Mouse (Mus musculus): ENCODE measurements around the gene Neurl3. TPM values are rescaled to one million over a fixed set of nuclear protein-coding genes. Genes with fewer than 3 reads are reported as not detected.

The Neurl3 gene
- polyA plus RNA-seq, 1 experiment from 2014 or later, result 0.34 TPM

DNA sequence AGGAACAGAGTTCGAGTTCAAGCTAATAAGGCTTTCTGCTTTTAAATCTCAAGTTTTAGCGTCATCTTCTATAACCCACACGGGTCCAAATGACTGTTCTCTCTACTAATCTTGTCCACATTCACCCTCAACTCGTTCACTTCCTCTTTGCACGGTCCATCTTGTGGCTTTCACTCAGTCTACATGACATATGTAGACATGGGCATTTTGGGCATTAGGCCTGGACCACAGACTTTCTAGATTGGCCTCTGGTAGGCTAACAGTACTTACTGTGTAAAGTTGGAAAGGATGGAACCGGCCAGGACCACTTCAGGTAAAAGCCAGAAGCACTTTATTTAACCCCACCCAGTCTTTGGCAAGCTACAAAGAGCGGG, 32.6 kb upstream of the Neurl3 start:
- Histone ChIP-seq H3K9me3 (no peaks in the 10 kb centered on the region), H3K4me3 (replicated peaks) (no peak overlapping the region), H3K27ac (no peak overlapping the region), H3K4me1 (peaks cover 24% of the 10 kb centered on the region), H3K27me3 (peaks cover 46% of the 10 kb centered on the region), H3K4me2 (no peak overlapping the region), H3K9ac (no peak overlapping the region), H3K36me3 (replicated peaks) (no peaks in the 10 kb centered on the region)
- WGBS, result 69% methylated on average over 7 of the region's 7 CpGs
- peak; percentile 24 for ATAC-seq (ENCODE audit: low FRiP score)

DNA sequence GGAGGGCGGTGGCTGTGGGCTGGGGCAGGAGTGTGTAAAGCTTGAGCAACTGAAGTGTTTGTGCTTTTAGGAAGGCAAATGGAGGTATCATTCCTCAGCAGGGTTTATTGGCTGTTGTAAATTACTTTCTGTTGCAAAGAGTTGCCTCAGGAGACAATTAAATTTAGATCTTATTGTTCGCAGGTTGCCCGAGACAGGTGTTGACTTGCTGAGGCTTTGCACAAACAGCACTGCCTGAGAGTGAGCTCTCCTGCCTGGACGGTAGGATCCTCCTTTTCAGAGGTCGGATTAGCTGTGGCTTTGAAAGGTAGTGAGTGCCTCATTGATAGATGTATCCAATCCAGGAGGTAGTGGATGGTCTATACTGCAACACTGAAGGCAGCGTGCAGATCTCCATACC, 31.6 kb upstream of the Neurl3 start:
- no peak overlapping the region for H3K27ac ChIP-seq
- H3K9ac ChIP-seq, result no peak overlapping the region
- no peaks in the 10 kb centered on the region for H3K36me3 ChIP-seq (replicated peaks)
- H3K9me3 ChIP-seq, result no peaks in the 10 kb centered on the region
- no peak overlapping the region for H3K4me3 ChIP-seq (replicated peaks)
- 77% methylated on average over 6 of the region's 6 CpGs for WGBS
- H3K27me3 ChIP-seq, result peaks cover 56% of the 10 kb centered on the region
- peaks cover 24% of the 10 kb centered on the region for H3K4me1 ChIP-seq
- no peak overlapping the region for H3K4me2 ChIP-seq
- no peak for ATAC-seq (ENCODE audit: low FRiP score)

DNA sequence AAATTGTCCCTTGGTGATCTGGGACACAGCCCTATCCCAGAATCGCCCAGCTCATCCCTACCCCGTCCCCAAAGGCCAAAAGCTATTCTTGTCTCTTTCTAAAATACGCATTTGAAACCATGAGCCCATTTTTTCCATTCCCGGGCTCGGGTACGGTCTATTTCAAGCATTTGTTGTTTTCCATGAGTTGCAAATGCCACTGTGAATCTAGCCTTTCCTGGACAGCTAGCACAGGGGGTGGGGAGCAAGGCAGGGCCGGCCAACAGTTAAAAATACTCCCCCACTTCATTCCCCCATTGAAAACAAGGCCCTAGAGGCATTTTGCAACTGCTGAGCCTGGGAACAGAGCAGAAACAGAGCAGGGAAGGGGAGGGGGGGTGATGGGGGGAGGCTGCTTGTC, 30.3 kb upstream of the Neurl3 start:
- peaks cover 57% of the 10 kb centered on the region for H3K27me3 ChIP-seq
- 79% methylated on average over 7 of the region's 7 CpGs for WGBS

DNA sequence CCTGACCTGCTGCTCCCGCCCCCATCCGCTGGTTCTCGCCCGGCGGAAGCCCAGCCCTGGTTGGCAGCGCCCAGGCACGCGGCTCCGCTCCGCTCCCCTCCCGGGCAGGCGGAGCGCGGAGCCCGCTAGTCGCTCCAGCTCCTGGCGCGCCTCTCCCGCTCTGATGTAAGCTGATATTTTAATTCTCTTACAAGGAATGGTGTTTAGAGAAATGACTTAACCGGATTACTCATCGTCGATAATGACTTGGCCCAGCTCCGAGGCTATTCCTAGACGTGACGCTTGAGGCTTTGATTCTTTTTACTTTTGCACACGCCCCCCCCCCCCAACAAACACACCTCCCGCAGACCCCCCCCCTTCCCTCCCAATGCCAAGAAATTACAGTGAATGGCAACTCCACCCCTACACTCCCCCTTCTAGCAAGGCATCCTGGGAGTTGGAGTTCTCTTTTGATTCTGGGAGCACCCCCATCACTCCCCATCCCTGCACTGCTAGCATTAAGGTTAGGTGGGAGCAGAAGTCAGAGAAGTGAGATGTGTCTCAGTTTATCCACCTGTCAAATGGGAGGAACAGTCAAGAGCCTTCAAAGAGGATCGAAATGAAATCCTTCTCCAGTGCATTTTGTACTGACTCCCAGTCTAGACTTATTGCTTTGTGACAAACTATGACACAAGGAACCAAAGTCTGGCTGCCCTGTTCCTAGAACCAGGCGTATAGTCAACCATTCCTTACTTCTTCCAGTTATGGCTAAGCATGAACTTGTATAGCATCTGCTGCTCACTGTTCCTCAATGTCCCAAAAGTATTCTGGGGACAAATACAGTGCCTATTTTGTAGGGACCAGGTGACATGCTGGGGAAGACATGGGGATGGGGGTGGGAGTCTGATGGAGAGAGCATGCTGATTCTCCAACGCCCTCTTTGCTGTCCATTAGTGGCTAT, 29.2 kb upstream of the Neurl3 start:
- no peaks in the 10 kb centered on the region for H3K9me3 ChIP-seq
- peaks cover 11% of the 10 kb centered on the region for H3K4me1 ChIP-seq
- H3K27me3 ChIP-seq, result peaks cover 55% of the 10 kb centered on the region
- no peaks in the 10 kb centered on the region for H3K36me3 ChIP-seq (replicated peaks)
- 9% methylated on average over 30 of the region's 30 CpGs for WGBS
- peak overlapping the region; percentile 47 for H3K9ac ChIP-seq
- peak overlapping the region; percentile 65 for H3K4me2 ChIP-seq
- H3K27ac ChIP-seq, result 0 out of 2 replicates have a peak overlapping the region, but pooled peaks have one; percentile 20
- H3K4me3 ChIP-seq (replicated peaks), result peak overlapping the region; percentile 35
- peak; percentile 28; the same call in 1 of the 2 replicates for ATAC-seq (ENCODE audit: low FRiP score)

More for the DNA sequence above, 30.3 kb upstream of the Neurl3 start:
- no peak overlapping the region for H3K4me2 ChIP-seq
- H3K4me1 ChIP-seq, result peaks cover 22% of the 10 kb centered on the region
- no peaks in the 10 kb centered on the region for H3K36me3 ChIP-seq (replicated peaks)
- no peak for ATAC-seq (ENCODE audit: low FRiP score)
- no peaks in the 10 kb centered on the region for H3K9me3 ChIP-seq
- no peak overlapping the region for H3K27ac ChIP-seq
- no peak overlapping the region for H3K4me3 ChIP-seq (replicated peaks)
- H3K9ac ChIP-seq, result no peak overlapping the region

DNA sequence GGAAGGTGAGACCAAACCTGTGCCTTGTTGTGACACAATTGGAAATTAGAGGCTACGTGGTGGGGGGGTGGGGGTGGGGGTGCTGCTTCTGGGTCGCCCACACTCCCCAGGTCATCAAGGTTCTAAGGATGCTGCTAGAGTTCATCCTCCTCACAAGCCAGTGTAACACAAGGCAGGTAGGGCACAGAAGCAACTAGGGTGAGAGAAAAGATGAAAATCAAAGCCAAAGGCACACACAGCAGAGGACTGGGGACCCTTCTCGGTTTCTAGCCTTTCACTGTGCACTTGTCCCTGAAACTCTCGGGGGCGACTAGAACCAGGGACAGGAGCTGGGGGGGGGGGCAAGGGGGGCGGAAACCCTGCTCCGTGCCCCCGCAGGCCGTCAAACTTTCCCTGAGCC, 28.5 kb upstream of the Neurl3 start:
- H3K9me3 ChIP-seq, result no peaks in the 10 kb centered on the region
- peaks cover 6% of the 10 kb centered on the region for H3K4me1 ChIP-seq
- no peaks in the 10 kb centered on the region for H3K36me3 ChIP-seq (replicated peaks)
- 13% methylated on average over 9 of the region's 9 CpGs for WGBS
- ATAC-seq (ENCODE audit: low FRiP score), result peak; percentile 0; the same call in 1 of the 2 replicates
- peak overlapping the region; percentile 65 for H3K4me2 ChIP-seq
- peak overlapping the region; percentile 47 for H3K9ac ChIP-seq
- peaks cover 57% of the 10 kb centered on the region for H3K27me3 ChIP-seq
- 0 out of 2 replicates have a peak overlapping the region, but pooled peaks have one; percentile 20 for H3K27ac ChIP-seq
- H3K4me3 ChIP-seq (replicated peaks), result peak overlapping the region; percentile 35

DNA sequence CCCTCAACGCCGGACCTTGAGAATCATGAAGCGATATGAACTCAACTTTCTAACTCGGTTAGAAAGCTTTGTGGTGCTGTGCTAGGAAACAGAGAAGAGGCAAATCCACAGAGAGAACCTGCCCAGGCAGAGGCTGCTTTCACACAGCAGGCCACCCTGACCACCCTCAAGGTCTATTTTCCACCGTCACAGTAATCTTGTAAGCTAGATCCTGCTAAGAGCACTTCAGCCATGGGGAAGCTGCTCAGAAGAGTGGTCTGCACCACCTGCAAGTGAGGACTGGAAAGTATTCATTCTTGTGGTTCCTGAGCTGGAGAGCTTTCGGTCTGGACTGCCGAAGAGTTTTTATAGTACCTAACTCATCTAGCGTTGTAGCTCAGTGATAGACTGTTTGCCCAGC, 27.8 kb upstream of the Neurl3 start:
- no peak overlapping the region for H3K9ac ChIP-seq
- peaks cover 63% of the 10 kb centered on the region for H3K27me3 ChIP-seq
- no peaks in the 10 kb centered on the region for H3K36me3 ChIP-seq (replicated peaks)
- H3K4me2 ChIP-seq, result no peak overlapping the region
- ATAC-seq (ENCODE audit: low FRiP score), result no peak
- H3K4me3 ChIP-seq (replicated peaks), result no peak overlapping the region
- H3K9me3 ChIP-seq, result no peaks in the 10 kb centered on the region
- H3K4me1 ChIP-seq, result peaks cover 6% of the 10 kb centered on the region
- no peak overlapping the region for H3K27ac ChIP-seq
- WGBS, result 76% methylated on average over 8 of the region's 8 CpGs

DNA sequence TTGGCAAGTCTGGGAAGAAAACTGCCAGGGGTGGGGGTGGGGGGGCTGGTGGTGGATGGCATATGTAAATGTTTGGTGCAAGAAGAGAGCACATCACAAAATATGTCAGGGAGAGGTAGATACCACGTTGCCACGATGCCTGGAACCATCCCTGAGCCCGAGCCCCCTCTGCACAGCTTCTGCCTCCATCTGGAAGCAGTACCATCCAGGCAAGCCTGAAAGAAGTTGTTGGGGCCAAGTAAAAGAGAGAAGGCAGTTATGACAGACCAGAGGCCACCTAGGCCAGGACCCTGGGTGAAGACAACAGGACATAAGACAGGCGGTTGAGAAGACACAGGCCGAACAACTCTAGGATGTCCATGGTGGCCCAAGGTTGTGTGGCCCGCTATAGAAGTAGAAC, 26.0 kb upstream of the Neurl3 start:
- Histone ChIP-seq H3K27me3 (peaks cover 68% of the 10 kb centered on the region), H3K9ac (no peak overlapping the region), H3K4me3 (replicated peaks) (no peak overlapping the region), H3K27ac (no peak overlapping the region), H3K36me3 (replicated peaks) (no peaks in the 10 kb centered on the region), H3K9me3 (no peaks in the 10 kb centered on the region), H3K4me2 (no peak overlapping the region), H3K4me1 (peaks cover 6% of the 10 kb centered on the region)
- no peak for ATAC-seq (ENCODE audit: low FRiP score)
- WGBS, result 87% methylated on average over 6 of the region's 6 CpGs

DNA sequence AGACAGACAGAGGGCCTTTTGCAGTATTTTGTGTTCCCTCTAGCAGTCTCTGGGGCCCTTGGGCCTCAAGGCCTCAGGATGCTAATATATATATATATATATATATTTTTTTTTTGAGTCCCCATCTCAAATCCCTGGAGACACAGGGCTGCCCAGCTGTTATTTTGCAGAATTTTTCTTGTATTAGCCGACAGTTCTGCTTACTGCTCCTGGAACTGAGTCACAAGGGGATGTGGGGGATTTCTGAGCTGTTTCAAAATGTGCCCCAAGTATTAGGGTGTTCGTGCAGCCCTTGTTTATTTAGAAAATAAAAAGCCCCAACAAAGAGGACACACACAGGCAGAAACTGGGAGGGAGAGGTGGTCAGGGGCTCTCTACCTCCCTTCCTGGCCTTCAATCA, 25.2 kb upstream of the Neurl3 start:
- H3K4me1 ChIP-seq, result peaks cover 6% of the 10 kb centered on the region

DNA sequence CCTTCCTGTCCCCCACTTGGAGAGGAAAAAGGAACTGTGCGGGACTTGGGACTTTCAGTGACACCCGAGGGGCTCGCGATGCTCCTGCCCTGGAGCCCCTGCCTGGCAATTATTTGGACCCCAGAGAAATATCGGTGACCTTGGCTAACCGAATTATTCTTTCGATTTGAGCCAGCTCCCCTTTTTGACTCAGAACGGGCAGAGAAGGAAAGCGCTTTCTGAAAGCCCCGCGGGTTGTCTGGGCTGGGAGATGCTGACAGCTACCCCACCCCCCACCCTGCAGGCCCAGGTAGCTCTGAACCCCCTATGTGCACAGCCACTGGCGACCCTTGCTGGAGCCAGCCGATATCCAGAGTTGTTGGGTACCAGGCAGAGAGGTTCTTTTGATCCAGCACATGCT, 24.6 kb upstream of the Neurl3 start:
- Histone ChIP-seq H3K27ac (no peak overlapping the region), H3K27me3 (peaks cover 59% of the 10 kb centered on the region), H3K4me3 (replicated peaks) (no peak overlapping the region), H3K9ac (no peak overlapping the region), H3K9me3 (no peaks in the 10 kb centered on the region), H3K4me2 (no peak overlapping the region), H3K36me3 (replicated peaks) (no peaks in the 10 kb centered on the region), H3K4me1 (peaks cover 6% of the 10 kb centered on the region)
- no peak for ATAC-seq (ENCODE audit: low FRiP score)
- WGBS, result 19% methylated on average over 13 of the region's 13 CpGs

More for the DNA sequence above, 25.2 kb upstream of the Neurl3 start:
- H3K9ac ChIP-seq, result no peak overlapping the region
- no peaks in the 10 kb centered on the region for H3K9me3 ChIP-seq
- H3K27ac ChIP-seq, result no peak overlapping the region
- ATAC-seq (ENCODE audit: low FRiP score), result no peak
- H3K36me3 ChIP-seq (replicated peaks), result no peaks in the 10 kb centered on the region
- 75% methylated on average over 2 of the region's 2 CpGs for WGBS
- H3K4me2 ChIP-seq, result no peak overlapping the region
- no peak overlapping the region for H3K4me3 ChIP-seq (replicated peaks)
- H3K27me3 ChIP-seq, result peaks cover 64% of the 10 kb centered on the region

DNA sequence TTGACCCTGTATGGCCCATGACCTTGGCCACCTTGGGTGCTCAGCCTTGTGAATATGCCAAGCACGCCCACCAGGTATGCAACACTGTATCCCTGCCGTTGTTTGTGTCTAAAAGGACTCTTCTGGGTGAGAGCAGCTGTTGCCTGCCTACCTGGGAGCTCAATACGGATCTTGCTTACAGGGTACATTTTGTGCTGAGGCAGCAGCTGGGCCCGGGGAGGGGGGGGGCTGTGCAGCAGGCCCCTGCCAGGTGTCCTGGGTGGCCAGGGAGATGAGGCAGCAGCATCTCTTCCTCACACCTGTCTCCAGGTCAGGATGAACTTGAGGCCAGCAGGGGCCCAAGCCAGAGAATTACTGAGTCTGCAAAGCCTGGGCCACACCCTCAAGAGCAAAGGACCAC, 23.6 kb upstream of the Neurl3 start:
- no peak overlapping the region for H3K27ac ChIP-seq
- H3K4me1 ChIP-seq, result peaks cover 3% of the 10 kb centered on the region
- WGBS, result 82% methylated on average over 4 of the region's 4 CpGs
- no peaks in the 10 kb centered on the region for H3K9me3 ChIP-seq
- no peak overlapping the region for H3K4me3 ChIP-seq (replicated peaks)
- no peak for ATAC-seq (ENCODE audit: low FRiP score)
- H3K36me3 ChIP-seq (replicated peaks), result no peaks in the 10 kb centered on the region
- H3K4me2 ChIP-seq, result no peak overlapping the region
- no peak overlapping the region for H3K9ac ChIP-seq
- H3K27me3 ChIP-seq, result peaks cover 53% of the 10 kb centered on the region

DNA sequence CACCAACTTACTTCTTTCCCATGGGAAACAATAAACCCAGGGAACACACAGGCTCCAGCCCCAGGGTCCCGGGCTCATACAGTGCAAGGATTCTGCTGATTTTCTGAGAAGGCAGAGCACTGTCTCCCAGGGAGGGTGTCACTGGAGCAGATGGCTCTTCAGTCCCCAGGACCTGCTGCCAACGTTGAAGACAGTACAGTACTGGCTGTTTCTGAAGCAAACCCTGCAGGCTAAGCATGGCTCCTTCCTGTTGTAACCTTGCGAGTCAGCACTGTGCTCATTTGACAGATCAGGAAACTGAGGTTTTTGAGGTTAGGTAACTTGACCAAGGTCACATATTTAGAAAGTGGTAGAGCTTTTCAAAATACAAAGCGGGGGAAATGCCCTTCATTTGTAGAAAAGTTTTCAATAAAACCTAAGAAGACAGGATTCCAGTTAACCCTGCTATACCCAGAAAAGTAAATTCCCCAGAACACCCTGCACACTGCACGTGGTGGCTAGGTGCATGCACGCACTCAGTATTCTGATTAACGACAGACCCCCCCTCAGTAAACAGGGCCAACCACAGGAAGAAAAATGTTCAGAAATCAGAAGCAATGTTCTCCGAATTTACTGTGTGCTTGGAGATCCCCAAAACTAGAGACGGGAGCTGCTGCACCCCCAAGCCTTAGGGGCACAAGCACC, 22.1 kb upstream of the Neurl3 start:
- no peak overlapping the region for H3K27ac ChIP-seq
- H3K36me3 ChIP-seq (replicated peaks), result no peaks in the 10 kb centered on the region
- no peak overlapping the region for H3K9ac ChIP-seq
- no peak overlapping the region for H3K4me2 ChIP-seq
- no peaks in the 10 kb centered on the region for H3K4me1 ChIP-seq
- 77% methylated on average over 9 of the region's 9 CpGs for WGBS
- no peak overlapping the region for H3K4me3 ChIP-seq (replicated peaks)
- H3K27me3 ChIP-seq, result peaks cover 41% of the 10 kb centered on the region
- ATAC-seq (ENCODE audit: low FRiP score), result no peak
- H3K9me3 ChIP-seq, result no peaks in the 10 kb centered on the region

DNA sequence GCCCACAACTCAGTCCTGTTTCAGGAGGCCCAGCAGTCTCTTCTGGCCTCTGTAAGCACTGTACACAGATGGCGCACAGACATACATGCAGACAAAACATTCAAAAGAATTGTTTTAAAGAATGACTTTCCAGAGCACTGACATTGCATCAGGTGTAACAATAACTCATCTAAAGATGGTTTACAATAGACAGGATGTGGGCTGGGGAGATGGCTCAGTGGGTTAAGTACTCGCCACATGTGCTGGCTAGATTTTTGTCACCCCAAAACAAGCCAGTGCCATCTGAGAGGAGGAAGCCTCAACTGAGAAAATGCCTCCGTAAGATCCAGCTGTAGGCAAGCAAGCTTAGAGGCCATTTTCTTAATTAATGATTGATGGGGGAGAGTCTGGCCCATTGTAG, 19.9 kb upstream of the Neurl3 start:
- Histone ChIP-seq H3K9me3 (no peaks in the 10 kb centered on the region), H3K27ac (no peak overlapping the region), H3K9ac (no peak overlapping the region), H3K4me1 (no peaks in the 10 kb centered on the region), H3K27me3 (peaks cover 25% of the 10 kb centered on the region), H3K36me3 (replicated peaks) (no peaks in the 10 kb centered on the region), H3K4me3 (replicated peaks) (no peak overlapping the region), H3K4me2 (no peak overlapping the region)
- ATAC-seq (ENCODE audit: low FRiP score), result no peak
- 79% methylated on average over 3 of the region's 3 CpGs for WGBS
